Mouse (Mus musculus) CH12.LX (cell line): ENCODE measurements around the gene Stk39. TPM values are rescaled to one million over a fixed set of nuclear protein-coding genes. Genes with fewer than 3 reads are reported as not detected.

Source experiments
- DNase-seq: peaks from one replicate; pipeline ENCODE4 v3.0.0-alpha.2; 2013; ENCODE audit errors: extremely low read depth
- H3K27ac ChIP-seq: 2 replicates; pipeline ENCODE4 v1.5.1; 2012; ENCODE audit warnings: low read depth, mild to moderate bottlenecking, control low read depth, moderate library complexity; ENCODE audit not compliant: insufficient read depth
- H3K27me3 ChIP-seq: replicated peaks from 2 replicates; pipeline ENCODE3; 2012; ENCODE audit warnings: inconsistent platforms
- H3K36me3 ChIP-seq, 2 experiments: replicated peaks in 1 of 2; 2 replicates each; pipeline versions ENCODE3 to v1.6.1; 2012; ENCODE audit warnings: inconsistent platforms in 1 of 2, low read length in 1 of 2, mild to moderate bottlenecking in 1 of 2, mixed read lengths in 1 of 2, moderate library complexity in 1 of 2; ENCODE audit not compliant: control insufficient read depth in 1 of 2, insufficient read depth in 1 of 2
- H3K4me1 ChIP-seq, 2 experiments: 2 replicates each; pipeline ENCODE4 v1.6.1; 2012; ENCODE audit warnings: inconsistent platforms in 1 of 2, moderate library complexity in 1 of 2; ENCODE audit not compliant: insufficient read depth in 2 of 2, control insufficient read depth in 1 of 2
- H3K4me2 ChIP-seq: 2 replicates; pipeline ENCODE4 v1.6.1; 2012; ENCODE audit warnings: low read depth, mild to moderate bottlenecking, control low read depth; ENCODE audit not compliant: poor library complexity, insufficient read depth, severe bottlenecking
- H3K4me3 ChIP-seq, 3 experiments: fragments of 150-350 bp in 1 of 3; sonication (generic) in 1 of 3; replicated peaks in 1 of 3; 2 replicates each; pipeline versions ENCODE3 to v1.5.1; 2011 to 2012; ENCODE audit warnings: low read depth in 2 of 3, low read length in 2 of 3, mild to moderate bottlenecking in 2 of 3, moderate library complexity in 2 of 3, control low read depth in 1 of 3, improper control_type of control experiment in 1 of 3, inconsistent platforms in 1 of 3, mixed read lengths in 1 of 3; ENCODE audit not compliant: poor library complexity in 1 of 3
- H3K79me2 ChIP-seq: replicated peaks from 2 replicates; pipeline ENCODE4 v1.6.1; 2012; ENCODE audit warnings: mild to moderate bottlenecking, moderate library complexity; ENCODE audit not compliant: control insufficient read depth, poor library complexity, insufficient read depth, severe bottlenecking; ENCODE audit errors: extremely low read depth
- H3K9ac ChIP-seq: 2 replicates; pipeline ENCODE4 v1.6.1; 2012; ENCODE audit warnings: low read depth, mild to moderate bottlenecking, control low read depth, moderate library complexity; ENCODE audit not compliant: insufficient read depth
- H3K9me3 ChIP-seq: replicated peaks from 2 replicates; pipeline ENCODE3; 2012; ENCODE audit warnings: low read length, inconsistent platforms, mixed read lengths
- BHLHE40 ChIP-seq: IDR thresholded peaks from 2 replicates; pipeline ENCODE4 v1.6.1; 2011; ENCODE audit warnings: mild to moderate bottlenecking, low read depth, low read length, improper control_type of control experiment
- CHD2 ChIP-seq: IDR thresholded peaks from 2 replicates; pipeline ENCODE4 v1.6.1; 2011; ENCODE audit warnings: low read length, improper control_type of control experiment
- CTCF ChIP-seq, 2 experiments: IDR thresholded peaks in 1 of 2; conservative IDR thresholded peaks in 1 of 2; 2 replicates each; pipeline ENCODE4 v1.5.1; 2011 to 2012; ENCODE audit warnings: low read depth in 2 of 2, low read length in 2 of 2, improper control_type of control experiment in 1 of 2, inconsistent platforms in 1 of 2, mild to moderate bottlenecking in 1 of 2, moderate library complexity in 1 of 2
- HCFC1 ChIP-seq: IDR thresholded peaks from 2 replicates; pipeline ENCODE4 v1.6.1; 2012; ENCODE audit warnings: low read depth, mild to moderate bottlenecking, inconsistent platforms, low read length, improper control_type of control experiment
- JUND ChIP-seq: conservative IDR thresholded peaks from 2 replicates; pipeline ENCODE4 v1.6.1; 2011; ENCODE audit warnings: low read depth, low read length, improper control_type of control experiment
- KAT2A ChIP-seq: IDR thresholded peaks from 2 replicates; pipeline ENCODE4 v1.6.1; 2012; ENCODE audit warnings: low read length, improper control_type of control experiment, inconsistent platforms; ENCODE audit not compliant: insufficient replicate concordance
- MAFK ChIP-seq: IDR thresholded peaks from 2 replicates; pipeline ENCODE4 v1.6.1; 2011; ENCODE audit warnings: low read length, improper control_type of control experiment; ENCODE audit not compliant: insufficient replicate concordance
- MAZ ChIP-seq: IDR thresholded peaks from 2 replicates; pipeline ENCODE4 v1.6.1; 2012; ENCODE audit warnings: low read depth, mild to moderate bottlenecking, inconsistent platforms, low read length, improper control_type of control experiment, moderate library complexity
- MXI1 ChIP-seq: IDR thresholded peaks from 2 replicates; pipeline ENCODE4 v1.6.1; 2011; ENCODE audit warnings: mild to moderate bottlenecking, low read depth, low read length, improper control_type of control experiment
- MYC ChIP-seq: IDR thresholded peaks from 2 replicates; pipeline ENCODE4 v1.6.1; 2011; ENCODE audit warnings: low read depth, mild to moderate bottlenecking, improper control_type of control experiment, low read length
- NELFE ChIP-seq: IDR thresholded peaks from 2 replicates; pipeline ENCODE4 v1.6.1; 2011; ENCODE audit warnings: low read depth, low read length, improper control_type of control experiment
- NRF1 ChIP-seq: IDR thresholded peaks from 2 replicates; pipeline ENCODE4 v1.6.1; 2014; ENCODE audit warnings: low read depth, mild to moderate bottlenecking, inconsistent platforms, low read length, improper control_type of control experiment, moderate library complexity
- PAX5 ChIP-seq: IDR thresholded peaks from 2 replicates; pipeline ENCODE4 v1.6.1; 2012; ENCODE audit warnings: low read length, inconsistent platforms, mixed read lengths
- POLR2AphosphoS2 ChIP-seq: IDR thresholded peaks from 2 replicates; pipeline ENCODE4 v1.6.1; 2011; ENCODE audit warnings: low read depth, low read length, improper control_type of control experiment
- RAD21 ChIP-seq: IDR thresholded peaks from 2 replicates; pipeline ENCODE4 v1.6.1; 2011; ENCODE audit warnings: low read depth, mild to moderate bottlenecking, low read length, improper control_type of control experiment, moderate library complexity
- SIN3A ChIP-seq: IDR thresholded peaks from 2 replicates; pipeline ENCODE4 v1.6.1; 2012; ENCODE audit warnings: low read length, improper control_type of control experiment, inconsistent platforms
- SMC3 ChIP-seq: IDR thresholded peaks from 2 replicates; pipeline ENCODE4 v1.6.1; 2011; ENCODE audit warnings: low read depth, low read length, improper control_type of control experiment
- UBTF ChIP-seq: IDR thresholded peaks from 2 replicates; pipeline ENCODE4 v1.6.1; 2012; ENCODE audit warnings: low read depth, mild to moderate bottlenecking, inconsistent platforms, low read length, improper control_type of control experiment, moderate library complexity
- USF1 ChIP-seq: IDR thresholded peaks from 2 replicates; pipeline ENCODE4 v1.6.1; 2014; ENCODE audit warnings: low read depth, mild to moderate bottlenecking, inconsistent platforms, low read length, improper control_type of control experiment
- USF2 ChIP-seq: conservative IDR thresholded peaks from 2 replicates; pipeline ENCODE4 v1.6.1; 2011; ENCODE audit warnings: low read depth, low read length, improper control_type of control experiment
- ZNF384 ChIP-seq: IDR thresholded peaks from 2 replicates; pipeline ENCODE4 v1.6.1; 2012; ENCODE audit warnings: low read depth, low read length, improper control_type of control experiment, inconsistent platforms
- dilution Hi-C: fragments of 300-500 bp; cut with MboI; formaldehyde crosslinking; loops from 2 replicates; pipeline ENCODE4 v1.14.3; 2020; ENCODE audit warnings: low sequenced_read_pairs; ENCODE audit not compliant: extremely low pct_unique_long_range_greater_than_20kb, extremely low pct_ligation_motif_present
- in situ Hi-C: fragments of 300-500 bp; cut with MboI; formaldehyde crosslinking; loops from 3 replicates; pipeline ENCODE4 v1.14.3; 2019; ENCODE audit warnings: low sequenced_read_pairs, low pct_ligation_motif_present, low pct_unique_long_range_greater_than_20kb, mixed read lengths
- polyA plus RNA-seq: library from polyadenylated mRNA; unstranded; fragments of >175 nt; gene quantifications from 2 replicates; pipeline ENCODE4 v1.2.1, GENCODE M21; 2012; ENCODE audit warnings: low read depth; ENCODE audit not compliant: insufficient read length
- total RNA-seq, 2 experiments: library from RNA; depleted of rRNA; stranded (reverse); fragments of 300-350 nt in 1 of 2; fragments of >200 nt in 1 of 2; gene quantifications; 2 replicates each; pipeline ENCODE4 v1.2.3; 2012 to 2014

The Stk39 gene
- total and polyA plus RNA-seq, 3 experiments, result not detected

- dilution Hi-C loops, result no loop called here
- no peak for TF ChIP-seq NELFE
- TF ChIP-seq CTCF (conservative IDR thresholded peaks at IDR 0.05 in 1 of 2, IDR thresholded peaks at IDR 0.05 in 1 of 2; ENCODE audit: low read depth in 2 of 2, low read length in 2 of 2), result no peak
- TF ChIP-seq PAX5, result no peak
- TF ChIP-seq JUND, result no peak
- TF ChIP-seq MYC, result no peak
- TF ChIP-seq USF1, result no peak
- no peak for TF ChIP-seq MAZ
- TF ChIP-seq POLR2AphosphoS2, result no peak
- no peak for TF ChIP-seq MXI1
- TF ChIP-seq KAT2A, result no peak
- no peak for TF ChIP-seq ZNF384
- TF ChIP-seq UBTF, result no peak
- no peak for TF ChIP-seq SIN3A
- no peak for TF ChIP-seq MAFK
- no peak for TF ChIP-seq BHLHE40
- TF ChIP-seq SMC3, result no peak
- TF ChIP-seq CHD2, result no peak
- TF ChIP-seq RAD21, result no peak
Measured at GRCm38 (mm10) chr2:68503202-68503601, 31.1 kb upstream of the Stk39 start.

GRCm38 (mm10) chr2:68502734-68503133 lies 30.7 kb upstream of the Stk39 start:
- no peak overlapping the region for H3K4me2 ChIP-seq
- no peak overlapping the region for H3K27ac ChIP-seq
- no peak for TF ChIP-seq MAFK
- no peak for TF ChIP-seq USF2
- no peak for TF ChIP-seq BHLHE40
- TF ChIP-seq MYC, result no peak
- no peak for TF ChIP-seq POLR2AphosphoS2
- TF ChIP-seq HCFC1, result no peak
- no peak for TF ChIP-seq NELFE
- TF ChIP-seq NRF1, result no peak
- TF ChIP-seq JUND, result no peak
- no peaks in the 10 kb centered on the region for H3K79me2 ChIP-seq
- H3K4me3 ChIP-seq, result no peak overlapping the region
- H3K9ac ChIP-seq, result no peak overlapping the region
- H3K9me3 ChIP-seq, result peaks cover 30% of the 10 kb centered on the region
- H3K36me3 ChIP-seq, result no peaks in the 10 kb centered on the region
- no peaks in the 10 kb centered on the region for H3K4me1 ChIP-seq
- no peaks in the 10 kb centered on the region for H3K27me3 ChIP-seq
- dilution Hi-C loops (no loop called here), in situ Hi-C loops (no loop called here)
- no peak for DNase-seq

More at GRCm38 (mm10) chr2:68503202-68503601, 31.1 kb upstream of the Stk39 start:
- Histone ChIP-seq H3K4me2 (no peak overlapping the region), H3K36me3 (no peaks in the 10 kb centered on the region), H3K27me3 (no peaks in the 10 kb centered on the region), H3K4me3 (no peak overlapping the region), H3K9me3 (peaks cover 26% of the 10 kb centered on the region), H3K79me2 (no peaks in the 10 kb centered on the region), H3K9ac (no peak overlapping the region), H3K4me1 (no peaks in the 10 kb centered on the region), H3K27ac (no peak overlapping the region)
- DNase-seq, result no peak
- in situ Hi-C loops, result no loop called here
